Mouse (Mus musculus) cerebral cortex, adult 2 months (tissue): ENCODE data around the gene 9030612E09Rik.

Experiments
- WGBS: fragments of 180-500 bp; shearing (Covaris S2); methylation state at CpG from one replicate; pipeline ENCODE4 v1.1.7; 2018; 5-methylcytosine and 5-hydroxymethylcytosine counted together

Gene 9030612E09Rik

DNA sequence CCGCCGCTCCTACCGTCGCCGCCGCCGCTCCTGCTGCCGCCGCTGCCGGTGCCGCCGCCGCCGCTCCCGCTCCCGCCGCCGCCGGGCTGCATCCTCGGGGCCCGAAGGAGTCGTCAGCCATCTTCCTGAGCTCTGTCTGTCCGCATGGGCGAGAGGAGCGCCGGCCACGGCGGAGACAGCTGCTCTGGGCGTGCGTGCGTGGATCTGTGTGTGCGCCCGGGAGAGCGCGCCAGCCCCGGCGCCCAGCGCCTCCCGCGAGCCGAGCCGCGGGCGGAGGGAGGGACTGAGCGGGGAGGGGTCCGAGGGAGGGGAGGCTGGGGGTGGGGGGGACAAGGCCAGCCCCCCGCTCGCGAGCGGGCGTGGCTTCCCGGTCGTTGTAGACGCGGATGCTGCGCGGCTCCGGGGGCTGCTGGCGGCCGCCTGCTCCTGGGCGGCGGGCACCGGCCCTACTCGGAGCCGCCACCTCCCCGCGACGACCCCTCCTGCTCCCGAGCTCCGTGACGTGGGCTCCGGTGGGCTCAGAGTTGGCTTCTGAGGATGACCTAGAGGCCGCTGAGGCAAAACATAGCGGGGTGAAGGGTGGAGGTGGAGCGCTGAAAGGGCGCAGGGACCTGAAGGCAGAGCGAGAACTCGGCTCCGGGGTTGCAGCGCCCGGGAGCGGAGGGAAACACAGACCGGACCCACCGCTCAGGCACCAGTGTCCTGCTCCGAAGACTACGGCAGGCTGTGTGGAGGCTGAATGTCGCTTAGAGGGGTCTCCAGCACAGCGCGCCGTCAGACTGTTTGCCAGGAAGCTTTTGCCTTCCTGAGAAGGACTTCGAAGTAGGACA, at the start of gene 9030612E09Rik, which contains the start of gene Sobp:
9030612E09Rik (plus strand) TSS at position 379 of the 830 bp plus-strand sequence.
Sobp (minus strand) TSS at position 205 of the 830 bp plus-strand sequence.
- 1% methylated on average over 78 of the region's 91 CpGs for WGBS

DNA sequence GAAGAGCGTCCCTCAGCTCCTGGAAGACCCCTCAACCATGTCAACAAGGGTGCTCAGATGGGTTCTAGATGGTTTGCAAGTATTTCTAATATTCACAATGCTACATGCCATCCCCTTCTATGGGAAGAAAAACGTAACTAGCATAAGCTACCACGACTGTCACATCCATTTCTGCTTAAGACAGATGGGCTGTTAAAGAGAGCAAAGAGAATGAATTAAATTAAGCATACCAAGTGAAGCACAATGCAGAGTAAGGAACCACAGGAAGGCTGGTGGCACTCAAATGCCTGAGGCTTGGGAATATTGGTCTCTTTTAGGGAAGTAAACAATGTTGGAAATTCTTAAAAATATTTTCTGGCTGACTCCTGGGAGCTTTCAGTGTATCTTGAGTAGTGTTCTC, 45.8 kb upstream of the 9030612E09Rik start:
- 46% methylated on average over 3 of the region's 3 CpGs for WGBS

DNA sequence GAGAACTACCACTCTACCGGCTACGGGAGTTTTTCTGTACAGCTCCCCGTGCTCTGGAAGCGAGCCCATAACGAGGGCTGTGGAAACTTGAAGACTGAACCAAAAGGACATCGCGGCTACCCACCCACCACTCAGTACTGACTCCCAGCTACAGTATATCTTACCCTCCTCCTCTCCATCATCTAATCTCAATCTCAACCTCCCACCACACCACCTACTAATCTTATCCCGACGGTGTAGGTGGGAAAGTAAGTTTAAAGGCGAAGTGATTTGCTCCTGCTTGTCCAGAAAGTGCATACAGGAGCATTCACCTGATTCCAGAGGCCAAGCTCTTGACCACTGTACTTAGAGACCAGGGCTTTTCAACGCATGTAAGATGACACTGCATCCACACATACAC, 40.5 kb upstream of the 9030612E09Rik start:
- WGBS: 63% methylated on average over 11 of the region's 11 CpGs

DNA sequence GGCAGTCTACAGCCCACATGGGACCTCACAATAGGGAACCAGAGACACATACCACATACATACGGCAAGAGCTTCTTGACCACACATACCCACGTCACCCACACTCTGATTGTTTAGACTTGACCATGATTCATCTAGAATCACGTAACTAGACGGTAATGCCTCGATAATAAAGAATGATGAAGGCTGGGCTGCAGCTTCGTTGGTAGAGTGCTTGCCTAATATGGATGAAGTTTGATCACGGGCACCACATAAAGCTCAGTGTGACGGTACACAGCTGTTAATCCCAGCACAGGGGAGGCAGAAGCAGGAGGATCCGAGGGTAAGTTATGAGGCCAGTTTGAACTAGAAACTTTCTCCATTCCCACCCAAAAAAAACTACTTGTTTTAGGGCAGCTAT, 31.3 kb upstream of the 9030612E09Rik start:
- WGBS: 92% methylated on average over 9 of the region's 9 CpGs

DNA sequence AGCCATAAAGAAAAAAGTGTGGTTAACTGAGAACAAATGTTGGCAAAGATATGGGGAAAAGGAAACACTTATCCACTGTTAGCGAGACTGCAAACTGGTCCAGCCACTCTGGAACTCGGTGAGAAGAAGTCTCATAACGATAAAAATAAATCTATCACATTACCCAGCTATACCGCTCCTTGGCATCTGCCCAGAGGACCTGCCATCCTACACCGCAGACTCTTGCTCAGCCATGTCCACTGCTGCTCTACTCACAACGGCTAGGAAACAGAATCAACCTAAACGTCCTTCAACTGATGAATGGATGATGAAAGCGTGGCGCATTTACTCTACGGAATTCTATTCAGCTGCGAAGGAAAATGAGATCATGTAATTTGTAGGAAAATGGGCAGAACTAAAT, 26.0 kb upstream of the 9030612E09Rik start:
- 64% methylated on average over 11 of the region's 11 CpGs for WGBS

DNA sequence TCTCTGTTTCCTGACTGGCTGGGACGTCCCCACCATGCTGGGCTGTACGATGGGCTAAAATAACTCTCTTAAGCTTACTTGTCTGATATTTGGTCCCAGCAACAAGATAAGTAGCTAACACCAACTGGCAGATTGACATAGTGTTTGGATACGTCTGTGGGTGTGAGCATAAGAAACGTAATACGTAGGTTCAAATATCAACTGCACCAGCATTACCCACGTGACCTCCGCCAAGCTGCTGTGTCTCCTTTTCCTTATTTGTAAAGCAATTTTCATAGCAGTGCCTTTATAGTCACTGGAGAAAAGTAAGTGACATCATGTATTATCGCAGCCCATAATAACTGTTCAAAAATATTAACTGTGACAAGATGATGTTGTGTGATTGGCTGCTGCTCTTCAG, 21.9 kb upstream of the 9030612E09Rik start:
- 90% methylated on average over 8 of the region's 8 CpGs for WGBS

DNA sequence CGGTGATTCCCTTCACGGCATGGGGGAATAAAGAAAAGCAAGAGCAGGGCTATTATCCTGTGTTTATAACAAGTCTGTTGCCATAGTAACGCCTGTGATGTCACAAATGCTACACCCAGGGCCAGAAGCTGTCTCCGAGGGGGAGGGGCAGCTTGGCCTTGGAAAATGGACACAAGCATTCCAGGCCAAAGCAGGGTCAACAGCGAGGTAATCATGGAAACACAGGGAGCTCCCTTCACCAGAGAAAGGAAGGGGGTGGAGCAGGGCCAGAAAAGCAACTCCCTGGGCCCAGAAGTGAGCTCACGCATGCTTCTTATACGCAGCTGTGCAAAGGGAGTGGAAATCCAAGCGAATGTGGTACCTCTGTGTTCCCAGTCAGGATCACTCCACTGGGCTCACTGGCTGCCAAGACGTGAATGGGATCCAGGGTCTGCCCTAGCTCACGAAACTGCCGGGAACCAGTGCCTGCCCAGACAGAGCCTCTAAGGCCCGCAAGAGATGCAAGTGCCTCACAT, 19.4 kb upstream of the 9030612E09Rik start:
- 33% methylated on average over 12 of the region's 12 CpGs for WGBS

DNA sequence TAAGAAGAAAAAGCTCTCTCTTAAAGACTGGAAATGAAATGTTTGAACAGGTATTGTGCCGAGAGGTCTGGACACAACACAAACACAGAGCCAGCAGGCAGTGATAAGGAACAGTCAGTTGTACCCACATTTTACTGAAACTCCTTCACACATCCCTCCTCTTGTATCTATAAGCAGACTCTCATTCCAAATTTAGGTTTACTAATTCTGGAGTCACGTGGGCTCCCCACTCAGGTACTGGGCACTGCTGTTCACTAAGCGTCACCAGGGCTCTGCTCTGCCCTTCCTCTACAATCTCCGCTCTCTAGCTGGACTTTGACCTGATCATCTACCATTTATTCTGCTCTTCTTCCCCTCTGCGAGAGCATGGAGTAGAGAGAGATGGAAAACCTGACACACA, 15.6 kb upstream of the 9030612E09Rik start:
- WGBS: 55% methylated on average over 5 of the region's 5 CpGs

DNA sequence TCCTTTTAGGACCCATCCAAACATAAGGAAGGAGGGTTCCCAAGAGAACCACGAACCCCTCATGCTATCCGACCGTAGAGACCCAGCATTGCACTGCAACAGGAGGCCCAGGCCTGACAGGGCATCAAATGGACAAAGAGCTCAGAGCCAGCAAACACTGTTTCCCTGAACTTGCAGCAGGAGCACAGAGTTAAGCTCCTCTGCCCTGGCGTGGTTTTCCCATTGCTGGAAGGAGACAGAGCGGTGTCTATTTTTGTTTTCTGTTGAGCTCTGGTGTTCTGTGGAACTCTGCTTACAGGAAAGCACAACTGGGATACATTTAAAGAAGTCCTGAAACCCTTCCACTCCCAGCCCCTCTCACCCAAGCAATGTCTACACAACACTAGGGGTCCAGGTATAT, 15.2 kb upstream of the 9030612E09Rik start:
- 52% methylated on average over 5 of the region's 5 CpGs for WGBS

DNA sequence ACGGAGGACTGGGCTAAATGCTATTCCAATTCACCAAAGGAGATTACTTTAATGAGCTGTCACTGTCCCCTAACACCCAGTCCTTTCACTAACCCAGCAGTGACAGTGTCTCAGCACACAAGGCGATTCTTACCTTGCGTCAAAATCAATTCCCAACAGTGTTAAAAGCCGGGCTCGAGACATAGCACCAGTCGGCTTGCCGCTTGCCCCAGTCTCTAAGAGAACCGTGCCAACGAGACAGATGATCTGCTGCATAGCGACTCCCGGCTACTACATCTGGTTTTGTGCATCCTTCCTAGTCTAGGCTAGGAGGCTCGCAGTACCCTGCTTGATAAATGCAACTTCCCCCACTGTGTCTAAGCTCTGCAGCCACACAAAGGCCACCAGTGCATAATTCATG, 12.2 kb upstream of the 9030612E09Rik start:
- WGBS: 57% methylated on average over 12 of the region's 12 CpGs

DNA sequence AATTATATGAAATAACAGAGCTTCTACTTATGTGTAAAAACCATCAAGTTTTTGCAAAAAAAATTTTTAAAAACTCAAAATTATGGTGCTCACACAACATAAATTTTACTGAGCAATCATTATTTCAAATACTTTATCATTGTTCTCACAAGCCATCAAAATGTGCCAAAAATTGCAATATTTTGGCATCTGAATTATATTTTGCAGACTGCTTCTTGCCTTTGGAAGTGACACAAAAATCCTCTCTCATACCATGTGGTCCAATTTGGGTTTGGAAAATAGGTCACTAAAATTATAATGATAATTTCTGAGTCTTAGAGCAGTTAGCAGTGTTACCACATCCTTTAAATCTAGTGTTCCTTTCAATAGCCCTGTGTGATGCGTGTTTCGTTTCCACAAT, 10.1 kb upstream of the 9030612E09Rik start:
- 76% methylated on average over 2 of the region's 2 CpGs for WGBS

DNA sequence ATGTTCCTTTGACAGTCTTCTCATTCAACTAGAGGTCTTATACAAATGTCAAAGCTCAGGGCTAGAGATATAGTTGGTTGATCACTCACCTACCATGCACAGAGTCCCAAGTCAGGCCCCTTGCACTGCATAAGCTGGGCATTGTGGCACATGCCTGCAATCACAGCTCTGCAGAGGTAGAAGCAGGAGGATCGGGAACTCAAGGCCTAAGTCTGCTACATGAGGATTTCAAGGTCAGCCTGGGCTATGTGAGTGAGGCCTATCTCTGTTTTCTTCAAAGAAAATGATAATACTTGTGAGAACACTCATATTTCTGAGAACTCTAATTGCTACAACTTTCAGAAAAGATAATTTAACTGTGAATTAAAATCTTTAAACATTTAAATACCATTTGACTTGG, 8.4 kb upstream of the 9030612E09Rik start:
- WGBS: 100% methylated on average over 1 of the region's 1 CpGs

DNA sequence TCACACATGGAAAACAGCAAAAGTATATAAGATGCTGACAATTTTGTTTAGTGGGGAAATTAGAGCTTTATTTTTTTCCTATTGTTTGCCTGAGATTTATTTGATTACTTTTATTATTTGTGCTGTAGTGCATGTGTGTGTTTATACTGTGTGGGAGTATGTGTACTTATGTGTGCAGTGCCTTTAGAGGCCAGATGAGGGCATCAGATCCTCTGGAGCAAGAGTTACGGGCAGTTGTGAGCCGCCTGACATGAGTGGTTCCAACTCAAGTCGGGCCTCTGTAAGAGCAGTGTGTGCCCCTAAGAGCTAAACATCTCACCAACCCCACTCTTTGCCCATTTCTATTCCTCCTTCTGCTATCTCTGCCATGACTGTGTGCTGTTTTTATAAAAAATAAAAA, 7.7 kb upstream of the 9030612E09Rik start:
- WGBS: 95% methylated on average over 3 of the region's 3 CpGs

DNA sequence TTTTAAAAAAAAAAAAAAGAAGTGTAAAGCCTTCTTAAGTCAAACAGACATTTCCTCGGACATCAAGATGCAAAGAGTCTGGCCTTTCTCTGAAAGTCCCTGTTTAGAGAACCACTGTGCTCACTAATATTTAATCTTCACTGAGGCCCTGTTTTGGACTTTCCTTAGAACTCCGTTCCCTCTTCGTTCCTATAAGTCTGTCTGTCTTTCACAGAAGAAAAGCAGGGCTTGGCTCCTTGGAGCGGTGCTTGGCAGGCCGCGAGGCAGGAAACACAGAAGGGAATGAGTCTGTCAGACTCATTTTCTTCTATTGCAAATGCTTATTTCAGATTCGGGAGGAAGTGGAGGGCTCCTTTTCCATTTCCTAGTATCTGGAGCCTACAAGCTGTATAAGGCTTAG, 5.7 kb upstream of the 9030612E09Rik start:
- 33% methylated on average over 7 of the region's 7 CpGs for WGBS

DNA sequence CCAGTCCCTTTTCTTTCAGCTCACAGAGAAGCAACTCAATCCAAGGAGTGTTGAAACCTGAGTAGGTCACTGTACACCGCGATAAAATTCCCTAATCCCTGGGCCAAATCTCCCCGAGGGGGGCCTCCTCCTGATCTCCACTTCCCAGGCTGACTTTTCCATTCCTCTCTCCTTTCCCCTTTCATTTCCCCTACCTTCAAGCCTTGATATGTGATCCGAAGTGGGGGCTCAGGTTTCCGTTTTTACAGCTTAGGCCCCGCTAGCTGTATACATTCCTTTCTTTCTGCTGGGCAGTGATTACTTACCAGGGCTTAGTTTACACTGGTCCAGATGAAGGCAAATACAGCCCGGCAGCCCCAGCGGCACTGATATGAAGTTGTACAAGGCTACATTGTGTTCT, 3.4 kb upstream of the 9030612E09Rik start:
- 37% methylated on average over 8 of the region's 8 CpGs for WGBS

DNA sequence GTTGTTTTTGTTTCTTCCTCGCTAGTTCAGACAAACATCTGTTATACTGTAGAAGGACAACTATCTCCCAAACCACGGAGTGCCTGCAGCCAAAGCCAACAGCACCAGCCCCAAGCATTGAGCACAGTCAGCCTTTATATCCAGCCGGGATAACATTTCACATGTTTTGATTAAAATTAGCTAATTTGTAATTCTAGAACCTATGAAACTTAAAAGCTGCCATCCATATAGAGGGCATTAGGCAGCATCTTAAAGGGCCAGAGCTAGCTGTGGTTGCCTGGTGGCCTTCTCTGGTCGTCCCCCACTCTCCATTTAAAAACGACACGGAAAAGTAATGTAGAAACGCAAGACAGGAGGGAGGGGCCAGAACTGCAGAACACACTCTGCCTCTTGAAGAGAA, 2.4 kb upstream of the 9030612E09Rik start:
- WGBS: 9% methylated on average over 7 of the region's 7 CpGs

DNA sequence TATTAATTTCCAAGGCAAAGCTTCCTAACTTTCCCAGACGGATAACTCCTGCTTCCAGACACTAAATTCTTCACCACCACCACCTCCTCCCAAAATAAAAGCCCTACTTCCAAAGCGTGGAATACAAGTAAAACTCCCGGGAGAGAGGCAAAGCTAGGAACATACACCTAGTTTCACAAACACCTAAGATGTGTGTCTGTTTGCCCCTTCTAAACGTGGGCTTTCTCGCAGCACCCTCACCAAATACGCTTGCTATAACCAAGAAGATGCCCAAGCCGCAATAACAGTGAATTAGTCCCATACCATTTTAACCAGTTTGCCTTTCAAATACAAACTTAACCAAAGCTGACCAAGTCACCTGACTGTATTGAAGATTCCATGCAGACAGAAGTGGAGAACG, 1.9 kb upstream of the 9030612E09Rik start:
- 5% methylated on average over 8 of the region's 8 CpGs for WGBS

DNA sequence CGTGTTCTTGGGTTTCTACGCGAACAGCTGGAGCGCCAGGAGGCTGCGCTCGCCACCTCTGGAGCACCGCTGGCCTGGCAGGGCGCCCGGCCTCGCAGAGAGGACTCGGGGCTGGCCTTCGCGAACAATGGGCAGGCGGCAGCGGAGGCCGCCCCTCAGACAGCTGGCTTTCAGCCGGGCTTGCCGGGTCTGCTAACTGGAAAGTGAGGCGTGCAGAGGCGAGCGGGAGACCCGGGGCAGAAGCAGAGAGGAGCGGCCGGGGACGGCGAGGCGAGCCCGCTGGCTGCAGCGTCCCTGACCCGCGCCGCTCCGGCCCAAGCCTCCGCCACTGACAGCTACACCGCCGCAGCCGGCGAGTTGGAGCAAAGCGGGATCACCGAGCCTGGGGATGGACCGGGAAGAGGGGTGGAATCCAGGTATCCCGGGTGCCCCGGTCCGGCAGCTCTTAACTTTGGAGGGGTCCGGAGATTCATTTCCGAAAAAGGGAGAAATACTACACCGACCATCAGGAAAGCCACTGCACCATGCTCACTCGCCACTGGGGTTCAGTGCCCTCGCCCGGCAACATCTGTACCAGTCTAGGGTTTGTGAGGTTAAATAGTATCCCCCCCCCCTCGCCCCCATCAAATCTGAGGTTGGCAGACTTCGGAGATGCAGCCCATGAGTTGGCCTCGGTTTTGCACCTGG, 1.2 kb upstream of the 9030612E09Rik start:
- under 1% methylated on average over 53 of the region's 53 CpGs for WGBS

DNA sequence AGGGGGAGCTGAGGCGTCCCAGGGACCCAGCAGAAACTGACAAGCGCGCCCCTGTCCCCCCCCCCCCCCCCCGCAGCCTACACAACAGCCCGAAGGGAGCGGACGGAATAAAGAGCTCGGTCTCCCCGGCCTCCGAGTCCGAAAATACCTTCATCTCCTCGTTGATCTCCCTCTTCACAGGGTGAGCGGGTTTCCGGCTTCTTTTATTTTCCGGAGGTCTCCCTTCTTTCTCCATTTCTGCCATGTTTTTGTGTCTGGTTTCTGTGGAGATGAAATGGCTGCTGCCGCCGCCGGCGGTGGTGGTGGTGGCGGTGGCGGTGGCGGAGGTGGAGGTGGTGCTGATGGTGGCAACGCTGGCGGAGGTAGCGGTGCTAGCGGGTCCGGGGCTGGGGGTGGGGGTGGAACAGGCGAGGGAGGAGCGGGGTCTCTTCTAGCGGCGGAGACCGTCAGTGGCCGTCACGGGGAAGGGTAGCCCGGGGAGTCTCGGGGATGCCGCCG, 627 bp upstream of the 9030612E09Rik start:
- WGBS: under 1% methylated on average over 36 of the region's 38 CpGs

DNA sequence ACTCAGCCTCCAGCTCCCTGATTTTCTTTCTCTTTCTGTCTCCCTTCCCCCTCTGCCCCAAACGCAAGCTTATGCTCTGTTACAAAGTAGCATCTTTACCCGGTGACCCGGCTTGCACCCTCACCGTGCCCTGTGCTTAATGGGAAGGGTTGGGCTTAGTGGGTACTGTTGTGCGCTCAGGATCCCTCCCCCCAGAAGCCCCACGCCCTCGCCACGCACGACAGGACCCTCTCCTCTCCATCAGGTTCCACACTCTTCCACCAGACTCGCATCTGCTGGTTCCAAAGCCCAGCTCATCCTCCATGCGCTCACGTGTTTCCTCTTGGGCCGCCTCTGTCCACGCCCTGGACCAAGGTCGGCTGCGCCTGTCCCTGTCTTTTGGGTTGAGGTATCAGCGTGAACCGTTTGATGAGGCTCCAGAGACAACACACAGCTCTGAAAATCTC, 675 bp downstream of the 9030612E09Rik start:
- 4% methylated on average over 18 of the region's 18 CpGs for WGBS

DNA sequence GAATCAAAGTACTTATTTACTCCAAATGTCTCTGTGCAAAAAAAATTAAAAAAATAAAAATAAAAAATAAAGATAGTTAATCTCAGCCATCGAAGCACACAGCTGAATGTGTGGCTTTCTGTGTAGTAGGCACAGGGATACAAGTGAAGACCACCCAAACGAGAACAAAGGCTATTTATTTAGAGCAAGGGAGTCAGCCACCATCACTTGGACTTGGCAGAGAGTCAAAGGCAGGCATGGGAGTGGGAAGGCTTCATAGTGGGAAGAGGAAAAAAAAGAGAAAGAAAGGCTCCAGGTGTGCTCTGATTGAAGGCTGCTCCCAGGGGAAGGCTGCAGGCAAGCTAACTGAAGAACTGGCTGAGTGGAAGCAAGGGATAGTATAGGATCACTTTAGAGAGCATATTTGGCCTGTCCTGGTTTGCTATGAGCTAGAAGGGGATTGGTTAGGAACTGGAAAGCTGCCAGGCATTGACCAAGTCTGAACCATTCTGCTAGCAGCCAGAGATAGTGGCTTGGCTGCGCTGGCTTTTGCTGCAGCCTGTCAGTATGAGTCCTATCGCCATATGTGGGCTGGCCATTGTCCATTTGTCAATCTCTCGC, 5.9 kb downstream of the 9030612E09Rik start:
- WGBS: 55% methylated on average over 5 of the region's 5 CpGs

DNA sequence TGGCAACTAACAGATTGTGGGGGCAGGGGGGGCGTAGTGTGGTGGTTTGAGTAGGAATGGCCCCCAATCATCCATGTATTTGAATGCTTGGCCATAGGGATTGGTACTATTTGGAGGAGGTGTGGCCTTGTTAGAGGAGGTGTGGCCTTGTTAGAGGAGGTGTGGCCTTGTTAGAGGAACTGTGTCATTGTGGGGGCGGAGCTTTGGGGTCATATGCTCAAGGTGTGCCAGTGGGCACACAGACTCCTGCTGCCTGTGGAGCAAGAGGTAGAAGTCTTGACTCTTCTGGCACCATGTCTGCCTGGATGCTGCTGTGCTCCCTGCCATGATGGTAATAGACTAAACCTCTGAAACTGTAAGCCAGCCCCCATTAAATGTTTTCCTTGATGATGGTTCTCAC, 25.7 kb downstream of the 9030612E09Rik start:
- 96% methylated on average over 2 of the region's 2 CpGs for whole genome bisulfite sequencing
